21 mouse cellular contexts compared by ENCODE assay signal in the genomic region with DNA sequence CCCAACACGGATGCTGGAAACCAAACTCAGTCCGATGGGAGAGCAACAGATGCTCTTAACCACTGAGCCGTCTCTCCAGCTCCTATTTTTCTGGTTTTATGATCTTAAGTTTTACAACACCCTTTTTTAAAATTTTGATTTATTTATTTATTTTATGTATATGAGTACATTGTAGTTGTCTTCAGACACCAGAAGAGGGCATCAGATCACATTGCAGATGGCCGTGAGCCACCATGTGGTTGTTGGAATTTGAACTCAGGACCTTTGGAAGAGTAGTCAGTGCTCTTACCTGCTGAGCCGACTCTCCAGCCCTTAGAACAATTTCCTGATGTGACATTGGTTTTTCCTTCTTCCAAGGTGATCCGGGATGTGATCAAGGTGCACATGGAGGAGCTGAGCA. TPM values are rescaled to one million over a fixed set of nuclear protein-coding genes. Genes with fewer than 3 reads are reported as not detected.
DNase-seq lines count a peak whose midpoint lies in the region; ATAC-seq and TF ChIP-seq lines count a peak whose summit lies in the region.
"Had no signal": no experiment of that assay in that cellular context is flagged by ENCODE, and none has a peak within 500 bp of the region (broad histone marks: within the 10 kb centered on the region; RNA-seq: fewer than 3 reads in every experiment).

No protein-coding gene starts in this region.

- TF ChIP-seq EP300 in liver, embryonic 14.5 days (IDR thresholded peaks at IDR 0.05; ENCODE audit: low read depth) = no peak

- 95% methylated on average over 6 of the region's 6 CpGs for WGBS in forebrain, postnatal 0 days
- WGBS in forebrain, embryonic 11.5 days = 95% methylated on average over 6 of the region's 6 CpGs
- WGBS in intestine, postnatal 0 days = 90% methylated on average over 6 of the region's 6 CpGs
- WGBS in intestine, embryonic 16.5 days = 92% methylated on average over 6 of the region's 6 CpGs
- WGBS in liver, embryonic 14.5 days (ENCODE audit: insufficient replicate concordance) = 80% methylated on average over 6 of the region's 6 CpGs
- 87% methylated on average over 6 of the region's 6 CpGs for WGBS in liver, embryonic 12.5 days (ENCODE audit: insufficient replicate concordance)

- no peak overlapping the region for H3K27ac ChIP-seq in forebrain, postnatal 0 days (ENCODE audit: low read depth, low read length)
- no peak overlapping the region for H3K27ac ChIP-seq in forebrain, embryonic 11.5 days (ENCODE audit: low read depth, low read length)
- no peak overlapping the region for H3K27ac ChIP-seq in intestine, postnatal 0 days (ENCODE audit: low read depth, low read length)
- H3K27ac ChIP-seq in intestine, embryonic 16.5 days (ENCODE audit: low read length) = no peak overlapping the region
- no peak overlapping the region for H3K27ac ChIP-seq in liver, embryonic 14.5 days
- H3K27ac ChIP-seq in liver, embryonic 12.5 days = no peak overlapping the region
- no peak overlapping the region for H3K27ac ChIP-seq in cortical plate, adult 2 months (ENCODE audit: insufficient read depth, low read length)
- H3K27ac ChIP-seq: heart, embryonic 15.5 days; hindbrain, embryonic 10.5 days; macrophage had no signal

- H3K4me3 ChIP-seq in forebrain, postnatal 0 days (ENCODE audit: low read depth, low read length) = no peak overlapping the region
- no peak overlapping the region for H3K4me3 ChIP-seq in forebrain, embryonic 11.5 days (ENCODE audit: low read depth, low read length)
- H3K4me3 ChIP-seq in intestine, postnatal 0 days (ENCODE audit: low read depth, low read length) = no peak overlapping the region
- no peak overlapping the region for H3K4me3 ChIP-seq in intestine, embryonic 16.5 days (ENCODE audit: low read length)
- no peak overlapping the region for H3K4me3 ChIP-seq in liver, embryonic 14.5 days (ENCODE audit: insufficient read depth in 1 of 2, low read depth in 2 of 2, low read length in 2 of 2)
- no peak overlapping the region for H3K4me3 ChIP-seq in liver, embryonic 12.5 days
- no peak overlapping the region for H3K4me3 ChIP-seq in cortical plate, adult 2 months (ENCODE audit: insufficient read depth, low read length)
- H3K4me3 ChIP-seq: heart, embryonic 15.5 days; hindbrain, embryonic 10.5 days had no signal

- no peak for DNase-seq in forebrain, postnatal 0 days
- no peak for DNase-seq in forebrain, embryonic 11.5 days (ENCODE audit: low spot score)
- no peak for DNase-seq in liver, embryonic 14.5 days (ENCODE audit: low read depth in 3 of 3, low spot score in 3 of 3)
- DNase-seq: adrenal gland, postnatal 14 days; cerebellum, adult 2 months; cerebellum, postnatal 25 days; gastrocnemius, postnatal 14 days; kidney, adult 8-10 months; kidney, postnatal 25 days; lung, adult 2 months; right cerebral cortex, postnatal 4 days; thymus, postnatal 36 days had no signal

- TF ChIP-seq CTCF in forebrain, postnatal 0 days (IDR thresholded peaks at IDR 0.05; ENCODE audit: low read depth) = peak; percentile 42
- peak; percentile 57 for TF ChIP-seq CTCF in intestine, postnatal 0 days (IDR thresholded peaks at IDR 0.05; ENCODE audit: low read depth)
- TF ChIP-seq CTCF in liver, embryonic 14.5 days (IDR thresholded peaks at IDR 0.05; ENCODE audit: low read depth) = 0 out of 2 replicates have a peak, but pooled peaks have one; percentile 17
- TF ChIP-seq CTCF in cortical plate, adult 2 months (IDR thresholded peaks at IDR 0.05; ENCODE audit: extremely low read depth, insufficient read depth, low read length) = peak; percentile 18; the same call in 1 of the 2 replicates

- H3K4me2 ChIP-seq in forebrain, postnatal 0 days (ENCODE audit: low read depth) = no peak overlapping the region
- no peak overlapping the region for H3K4me2 ChIP-seq in forebrain, embryonic 11.5 days (ENCODE audit: low read depth, low read length, severe bottlenecking)
- H3K4me2 ChIP-seq in intestine, postnatal 0 days (replicated peaks; ENCODE audit: low read depth) = no peak overlapping the region
- H3K4me2 ChIP-seq in intestine, embryonic 16.5 days (ENCODE audit: low read depth, low read length) = no peak overlapping the region
- no peak overlapping the region for H3K4me2 ChIP-seq in liver, embryonic 14.5 days (ENCODE audit: low read depth)
- no peak overlapping the region for H3K4me2 ChIP-seq in liver, embryonic 12.5 days
- H3K4me2 ChIP-seq: heart, embryonic 15.5 days had no signal

- no peaks in the 10 kb centered on the region for H3K27me3 ChIP-seq in forebrain, postnatal 0 days (ENCODE audit: insufficient read depth, low read length)
- H3K27me3 ChIP-seq in forebrain, embryonic 11.5 days (ENCODE audit: control insufficient read depth, insufficient read depth, low read length) = no peaks in the 10 kb centered on the region
- H3K27me3 ChIP-seq in intestine, postnatal 0 days (replicated peaks; ENCODE audit: control insufficient read depth, insufficient read depth, low read length) = no peaks in the 10 kb centered on the region
- no peaks in the 10 kb centered on the region for H3K27me3 ChIP-seq in intestine, embryonic 16.5 days (replicated peaks; ENCODE audit: control insufficient read depth, insufficient read depth, low read length)
- H3K27me3 ChIP-seq in liver, embryonic 14.5 days (ENCODE audit: control insufficient read depth, insufficient read depth, low read length) = no peaks in the 10 kb centered on the region
- H3K27me3 ChIP-seq in liver, embryonic 12.5 days (replicated peaks) = no peaks in the 10 kb centered on the region
- H3K27me3 ChIP-seq: heart, embryonic 15.5 days had no signal

- H3K9me3 ChIP-seq in forebrain, postnatal 0 days (ENCODE audit: low read length) = no peaks in the 10 kb centered on the region
- H3K9me3 ChIP-seq in forebrain, embryonic 11.5 days (ENCODE audit: control insufficient read depth, low read length) = no peaks in the 10 kb centered on the region
- no peaks in the 10 kb centered on the region for H3K9me3 ChIP-seq in intestine, postnatal 0 days (ENCODE audit: control insufficient read depth)
- H3K9me3 ChIP-seq in intestine, embryonic 16.5 days (ENCODE audit: control insufficient read depth, low read length) = no peaks in the 10 kb centered on the region
- no peaks in the 10 kb centered on the region for H3K9me3 ChIP-seq in liver, embryonic 14.5 days (ENCODE audit: control insufficient read depth, low read length)
- no peaks in the 10 kb centered on the region for H3K9me3 ChIP-seq in liver, embryonic 12.5 days (replicated peaks)
- H3K9me3 ChIP-seq: heart, embryonic 15.5 days; hindbrain, embryonic 10.5 days had no signal

- no peak overlapping the region for H3K9ac ChIP-seq in forebrain, postnatal 0 days
- no peak overlapping the region for H3K9ac ChIP-seq in forebrain, embryonic 11.5 days (ENCODE audit: low read length)
- no peak overlapping the region for H3K9ac ChIP-seq in intestine, postnatal 0 days (ENCODE audit: low read depth, low read length)
- no peak overlapping the region for H3K9ac ChIP-seq in intestine, embryonic 16.5 days (ENCODE audit: low read depth, low read length)
- H3K9ac ChIP-seq in liver, embryonic 14.5 days (replicated peaks) = no peak overlapping the region
- H3K9ac ChIP-seq in liver, embryonic 12.5 days = no peak overlapping the region
- H3K9ac ChIP-seq: heart, embryonic 15.5 days had no signal

- TF ChIP-seq POLR2A in cortical plate, adult 2 months (IDR thresholded peaks at IDR 0.05; ENCODE audit: extremely low read depth, insufficient read depth, low read length) = no peak

- peaks cover 71% of the 10 kb centered on the region for H3K36me3 ChIP-seq in forebrain, postnatal 0 days (ENCODE audit: insufficient read depth)
- peaks cover 32% of the 10 kb centered on the region for H3K36me3 ChIP-seq in forebrain, embryonic 11.5 days (ENCODE audit: control insufficient read depth, insufficient read depth, low read length)
- H3K36me3 ChIP-seq in intestine, postnatal 0 days (ENCODE audit: control insufficient read depth, insufficient read depth) = peaks cover 87% of the 10 kb centered on the region
- peaks cover 22% of the 10 kb centered on the region for H3K36me3 ChIP-seq in intestine, embryonic 16.5 days (ENCODE audit: control insufficient read depth, insufficient read depth, low read length)
- peaks cover 68% of the 10 kb centered on the region for H3K36me3 ChIP-seq in liver, embryonic 14.5 days (replicated peaks; ENCODE audit: control insufficient read depth, insufficient read depth, low read depth)
- peaks cover 96% of the 10 kb centered on the region for H3K36me3 ChIP-seq in liver, embryonic 12.5 days

- no peaks in the 10 kb centered on the region for H3K4me1 ChIP-seq in forebrain, postnatal 0 days (ENCODE audit: insufficient read depth)
- H3K4me1 ChIP-seq in forebrain, embryonic 11.5 days (replicated peaks; ENCODE audit: control insufficient read depth, insufficient read depth, low read length) = no peaks in the 10 kb centered on the region
- no peaks in the 10 kb centered on the region for H3K4me1 ChIP-seq in intestine, postnatal 0 days (replicated peaks; ENCODE audit: control insufficient read depth, insufficient read depth, low read length)
- no peaks in the 10 kb centered on the region for H3K4me1 ChIP-seq in intestine, embryonic 16.5 days (ENCODE audit: control insufficient read depth, insufficient read depth, low read length)
- H3K4me1 ChIP-seq in liver, embryonic 14.5 days (replicated peaks; ENCODE audit: control insufficient read depth in 2 of 2, insufficient read depth in 2 of 2, low read length in 1 of 2) = no peaks in the 10 kb centered on the region
- H3K4me1 ChIP-seq in liver, embryonic 12.5 days = no peaks in the 10 kb centered on the region
- no peaks in the 10 kb centered on the region for H3K4me1 ChIP-seq in cortical plate, adult 2 months (ENCODE audit: control insufficient read depth, insufficient read depth, low read length)
- H3K4me1 ChIP-seq: heart, embryonic 15.5 days; hindbrain, embryonic 10.5 days had no signal

- ATAC-seq in forebrain, postnatal 0 days = no peak
- no peak for ATAC-seq in forebrain, embryonic 11.5 days (replicated peaks; ENCODE audit: low FRiP score)
- no peak for ATAC-seq in intestine, postnatal 0 days
- no peak for ATAC-seq in intestine, embryonic 16.5 days
- ATAC-seq in liver, embryonic 14.5 days (ENCODE audit: insufficient read depth) = no peak
- no peak for ATAC-seq in liver, embryonic 12.5 days
- ATAC-seq: forebrain, embryonic 14.5 days; midbrain, embryonic 16.5 days had no signal

RNA-seq across cellular contexts. Expression of a gene that starts 15.6 kb away (rescaled TPM):
- total RNA-seq in forebrain, postnatal 0 days (2014; rRNA removed) = 14.9 and 17.1 TPM in 2 replicates
- 16.9 and 19.1 TPM in 2 replicates for polyA plus RNA-seq in forebrain, postnatal 0 days (2015; fragmentation: Nextera tagmentation; extraction: Ambion mirVana)
- 44.8 and 45.5 TPM in 2 replicates for polyA plus RNA-seq in forebrain, embryonic 11.5 days (2014; fragmentation: Nextera tagmentation; extraction: Ambion mirVana)
- polyA plus RNA-seq in intestine, postnatal 0 days (2015; fragmentation: Nextera tagmentation; extraction: Ambion mirVana) = 19.5 and 23.8 TPM in 2 replicates
- polyA plus RNA-seq in intestine, embryonic 16.5 days (2015; fragmentation: Nextera tagmentation; extraction: Ambion mirVana) = 27.3 and 30.9 TPM in 2 replicates
- polyA plus RNA-seq in liver, embryonic 14.5 days (2012; rRNA removed) = 9.5 and 15.8 TPM in 2 replicates
- 10.9 and 12.0 TPM in 2 replicates for polyA plus RNA-seq in liver, embryonic 14.5 days (2014; fragmentation: Nextera tagmentation; extraction: Ambion mirVana)
- 19.3 and 24.3 TPM in 2 replicates for polyA plus RNA-seq in liver, embryonic 12.5 days (2016; fragmentation: Nextera tagmentation; extraction: Ambion mirVana)
- 30.1 and 30.6 TPM in 2 replicates for polyA plus RNA-seq in cortical plate, adult 2 months (2012; rRNA removed)
